Mouse (Mus musculus) B cell, adult 2 months (primary cell): Measurements from ENCODE around the gene Cep57l1.
A peak's percentile ranks its signal among the peaks of the same experiment; 100 is the strongest.
"Not testable (repeated sequence)": the region's sequence is repeated elsewhere in the genome, so short reads cannot be mapped to it uniquely, and the experiment has no call there.

Experiments
- DNase-seq, 2 experiments: peaks; one replicate each; pipeline ENCODE4 v3.0.0; 2022

Cep57l1 gene

DNA sequence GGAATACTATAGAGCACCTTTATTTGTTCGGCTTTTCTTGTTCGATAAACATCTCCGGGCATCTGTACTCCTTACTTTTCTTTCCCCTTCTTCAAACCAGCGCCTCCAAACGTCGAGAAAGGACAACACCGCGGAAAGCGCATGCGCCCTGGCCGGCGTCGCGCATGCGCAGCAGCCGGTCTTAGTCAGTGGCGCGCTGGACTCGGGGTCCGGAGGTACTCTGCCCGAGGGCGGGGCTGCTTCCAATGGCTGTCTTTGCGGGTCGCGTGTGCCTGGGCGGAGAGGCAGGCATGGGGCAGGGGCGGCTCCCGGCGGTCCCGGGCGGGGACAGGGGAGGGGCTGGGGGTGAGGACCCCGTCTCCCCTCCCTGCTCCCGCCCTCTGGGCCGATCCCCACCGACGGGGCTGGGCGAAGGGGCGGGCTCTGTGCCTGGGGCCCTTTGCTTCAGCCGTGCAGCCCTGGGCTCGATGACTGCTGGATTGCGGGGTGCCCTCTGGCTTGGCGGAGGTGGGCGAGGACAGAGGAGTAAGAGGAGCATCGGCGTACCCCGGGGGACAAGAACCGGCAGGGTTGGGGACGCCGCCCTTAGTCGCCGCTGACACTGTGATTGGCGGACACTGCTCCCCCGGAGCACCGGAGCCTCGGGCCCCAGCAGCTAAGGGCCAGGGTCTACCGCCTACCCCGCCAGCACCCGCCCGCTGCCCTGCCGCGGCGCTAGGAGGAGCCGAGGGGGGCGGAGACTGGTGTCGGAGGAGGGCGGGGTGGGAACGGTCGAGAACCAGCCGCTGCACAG is at the start of gene Cep57l1, which contains the start of gene Sesn1:
Gene Cep57l1, minus strand, starts transcription at position 101 of the 793 bp plus-strand sequence.
Gene Sesn1, plus strand, starts transcription at position 165 of the 793 bp plus-strand sequence.
- DNase-seq: peak; percentile 90 to 93

DNA sequence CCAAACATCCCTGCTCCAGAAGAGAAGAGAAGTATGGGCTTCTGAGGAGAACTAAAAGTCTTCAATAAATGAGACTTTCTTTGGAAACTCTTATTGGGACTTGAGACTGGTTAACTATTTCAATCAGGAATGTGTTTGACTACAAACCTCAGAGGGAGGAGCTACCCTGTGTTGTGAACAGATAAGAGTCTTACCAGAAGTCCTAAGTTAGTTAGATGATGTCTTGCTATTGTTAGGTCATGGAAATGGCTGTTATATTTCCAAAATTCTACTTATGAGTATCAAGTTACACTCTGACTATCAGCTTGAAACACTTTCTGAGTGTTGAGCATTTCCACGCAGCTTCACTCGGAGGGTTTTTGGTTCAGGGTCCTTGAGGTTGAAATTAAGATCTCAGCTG is 39.0 kb upstream of the Cep57l1 start:
- DNase-seq: no peak

DNA sequence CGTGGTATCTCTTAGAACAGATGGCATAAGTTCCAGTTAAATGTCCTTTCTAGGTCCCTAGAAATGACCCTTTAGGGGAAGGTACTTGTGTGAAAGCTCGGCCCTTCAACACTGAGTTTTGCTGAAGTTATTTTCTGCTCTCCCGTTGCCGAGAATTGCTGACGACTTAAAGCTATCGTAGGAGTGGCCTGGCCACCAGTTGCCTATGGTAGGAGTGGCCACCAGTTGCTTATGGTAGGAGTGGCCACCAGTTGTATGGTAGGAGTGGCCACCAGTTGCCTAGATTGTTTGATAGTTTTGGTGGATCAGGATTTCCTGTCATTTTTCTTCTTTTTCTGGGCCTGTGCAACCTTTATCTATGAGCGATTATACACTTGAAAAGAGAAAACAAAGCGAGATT is 38.1 kb upstream of the Cep57l1 start:
- DNase-seq: no peak

DNA sequence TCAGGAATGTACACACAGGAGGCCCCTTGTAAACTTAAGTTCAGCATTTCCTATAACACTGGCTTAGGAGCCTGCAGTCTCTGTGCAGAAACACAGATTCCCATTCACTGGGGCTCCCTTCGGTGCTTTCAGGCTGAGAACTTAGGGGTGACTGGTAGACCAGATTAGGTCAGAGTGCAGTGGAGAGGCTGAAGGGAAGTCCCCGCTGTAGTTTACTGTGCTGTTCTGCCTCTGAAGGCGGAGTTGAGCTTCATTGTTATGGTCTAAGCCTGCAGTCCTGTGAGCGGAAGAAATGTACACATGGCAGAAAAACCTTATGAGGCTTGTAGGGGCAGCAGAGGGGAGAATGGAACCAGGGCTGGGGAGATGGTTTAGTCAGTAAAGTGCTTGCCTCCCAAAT is 29.2 kb upstream of the Cep57l1 start:
- DNase-seq: peak; percentile 11 to 14

DNA sequence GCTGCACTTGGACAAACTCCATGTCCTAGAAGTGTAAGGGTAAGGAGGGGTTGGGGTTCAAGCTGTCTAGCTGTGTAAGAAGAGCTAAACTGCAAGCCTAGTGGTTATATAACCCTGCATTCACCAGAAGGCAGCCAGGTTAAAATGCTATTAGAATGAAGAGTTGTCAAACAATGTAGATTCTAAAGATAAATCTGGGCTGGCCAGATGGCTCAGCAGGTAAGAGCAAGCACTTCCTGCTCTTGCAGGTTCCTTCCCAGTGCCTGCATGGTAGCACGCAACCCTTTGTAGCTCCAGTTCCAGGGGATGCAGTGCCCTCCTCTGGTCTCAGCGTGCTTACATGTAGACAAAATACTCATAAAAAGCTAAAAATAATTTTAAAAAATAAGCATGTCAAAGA is 24.5 kb upstream of the Cep57l1 start:
- DNase-seq: no peak

DNA sequence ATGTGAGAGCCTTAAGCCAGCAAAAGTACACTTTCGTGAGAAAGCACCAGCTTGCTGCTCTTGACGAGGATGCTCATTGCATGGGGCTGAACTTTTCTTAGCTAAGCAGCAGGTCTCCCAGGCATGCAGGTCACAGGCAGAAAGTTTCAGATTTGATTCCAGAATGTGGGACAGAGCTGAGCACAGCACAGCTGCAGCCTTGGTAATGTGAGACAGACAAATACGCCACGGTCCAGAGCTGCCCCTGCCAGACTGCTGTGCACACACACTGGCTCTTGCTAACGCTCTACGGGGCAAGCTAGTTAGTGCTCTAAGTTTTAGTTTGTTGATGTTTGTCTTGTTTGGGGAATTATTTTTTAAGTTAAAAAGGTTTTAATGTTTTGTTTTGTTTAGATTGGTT is 22.5 kb upstream of the Cep57l1 start:
- no peak for DNase-seq

DNA sequence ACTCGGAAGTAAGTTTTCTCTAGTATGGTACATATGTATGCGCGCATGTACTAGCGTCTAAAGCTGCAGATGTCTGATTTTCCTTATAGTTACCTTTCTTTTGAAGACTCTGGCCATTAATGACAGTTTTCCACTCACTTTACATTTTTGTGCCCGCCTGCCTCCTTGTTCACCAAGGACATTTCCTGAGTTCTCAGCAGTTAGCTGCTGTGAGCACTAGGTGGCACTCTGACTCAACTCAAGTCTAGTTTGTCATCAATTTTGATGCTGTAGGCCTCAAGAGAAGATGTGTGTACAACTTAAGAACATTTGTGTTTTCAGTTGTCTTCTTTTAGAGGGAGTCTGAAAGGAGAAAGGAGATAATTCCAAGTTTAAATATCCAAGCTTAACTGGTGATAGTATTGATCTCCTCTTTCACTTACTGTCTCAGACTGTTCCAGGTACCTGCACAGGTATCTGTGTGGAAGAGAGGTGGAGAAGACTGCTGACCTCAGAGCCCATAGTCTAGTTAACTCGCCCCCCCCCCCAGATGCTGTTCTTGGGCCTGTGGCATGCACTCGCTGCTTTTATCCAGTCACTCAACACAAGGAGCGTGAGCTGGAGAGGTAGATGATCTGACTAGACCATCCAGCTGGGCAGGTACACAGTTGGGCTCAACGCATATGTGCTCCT is 21.3 kb upstream of the Cep57l1 start:
- peak; percentile 77 to 79 for DNase-seq

DNA sequence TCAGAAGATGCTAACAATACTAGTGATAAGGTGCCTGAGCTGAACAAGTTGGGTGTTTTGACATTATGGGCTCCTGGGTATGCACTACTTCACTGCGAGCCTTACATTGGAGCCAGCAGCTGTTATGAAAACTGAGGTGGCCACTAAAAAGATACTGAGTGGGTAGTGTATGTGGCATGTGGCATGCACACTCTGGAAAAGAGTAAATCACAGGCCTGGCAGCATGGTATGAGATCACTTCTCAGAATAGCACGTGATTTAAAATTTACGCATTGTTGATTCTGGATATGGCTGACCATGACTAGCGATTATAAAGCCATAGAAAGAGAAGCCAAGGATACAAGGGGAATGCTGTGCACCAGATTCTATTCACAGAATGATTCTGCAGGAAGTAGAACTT is 20.8 kb upstream of the Cep57l1 start:
- no peak for DNase-seq

DNA sequence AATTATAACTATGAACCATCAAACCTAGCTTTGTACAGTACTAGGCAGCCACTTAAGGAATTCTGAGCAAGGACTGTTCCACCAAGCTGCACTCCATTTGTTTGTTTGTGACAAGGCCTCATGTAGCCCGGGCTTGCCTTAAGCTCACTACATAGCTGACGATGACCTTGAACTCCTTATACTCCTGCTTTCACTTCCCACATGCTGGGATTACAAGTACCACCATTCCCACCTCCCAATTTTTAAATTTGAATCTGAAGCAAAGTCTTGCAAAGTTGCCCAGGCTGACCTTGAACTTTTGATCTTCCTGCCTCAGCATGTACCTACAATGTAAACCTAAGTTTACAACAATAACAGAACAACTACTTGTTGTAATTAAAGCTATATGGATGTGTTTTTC is 20.3 kb upstream of the Cep57l1 start:
- DNase-seq: no peak

DNA sequence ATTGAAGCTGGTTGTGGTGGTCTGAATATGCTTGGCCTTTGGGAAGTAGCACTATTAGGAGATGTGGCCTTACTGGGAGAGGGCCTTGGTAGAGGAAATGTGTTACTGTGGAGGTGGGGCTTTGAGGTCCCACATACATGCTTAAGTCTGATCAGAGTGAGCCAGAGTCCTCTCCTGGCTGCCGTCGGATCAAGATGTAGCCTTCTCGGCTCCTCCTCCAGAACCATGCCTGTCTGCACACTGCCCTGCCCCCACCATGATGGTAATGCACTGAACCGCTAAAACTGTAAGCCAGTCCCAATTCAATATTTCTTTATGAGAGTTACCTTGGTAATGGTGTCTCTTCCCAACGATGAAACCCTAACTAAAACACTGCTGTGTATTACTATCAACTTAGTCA is 19.5 kb upstream of the Cep57l1 start:
- no peak for DNase-seq

DNA sequence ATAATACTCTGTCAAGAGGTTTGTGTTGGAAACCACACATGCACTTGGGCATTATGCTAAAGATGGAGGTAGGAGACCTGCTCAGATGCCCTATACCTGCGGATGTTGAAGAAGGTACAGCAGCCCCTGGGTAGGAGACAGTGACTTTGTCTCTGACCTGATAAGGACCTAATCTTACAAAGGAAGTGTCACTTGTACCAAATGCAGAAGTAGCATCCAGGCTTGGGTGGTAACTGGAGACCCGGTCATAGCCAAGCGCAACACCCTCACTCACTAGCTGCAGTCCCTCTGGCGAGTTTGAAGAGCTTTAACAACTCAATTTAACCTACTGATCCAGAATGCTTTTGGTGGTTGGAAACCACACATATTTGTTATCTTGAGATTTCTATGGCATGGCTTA is 18.1 kb upstream of the Cep57l1 start:
- no peak for DNase-seq

DNA sequence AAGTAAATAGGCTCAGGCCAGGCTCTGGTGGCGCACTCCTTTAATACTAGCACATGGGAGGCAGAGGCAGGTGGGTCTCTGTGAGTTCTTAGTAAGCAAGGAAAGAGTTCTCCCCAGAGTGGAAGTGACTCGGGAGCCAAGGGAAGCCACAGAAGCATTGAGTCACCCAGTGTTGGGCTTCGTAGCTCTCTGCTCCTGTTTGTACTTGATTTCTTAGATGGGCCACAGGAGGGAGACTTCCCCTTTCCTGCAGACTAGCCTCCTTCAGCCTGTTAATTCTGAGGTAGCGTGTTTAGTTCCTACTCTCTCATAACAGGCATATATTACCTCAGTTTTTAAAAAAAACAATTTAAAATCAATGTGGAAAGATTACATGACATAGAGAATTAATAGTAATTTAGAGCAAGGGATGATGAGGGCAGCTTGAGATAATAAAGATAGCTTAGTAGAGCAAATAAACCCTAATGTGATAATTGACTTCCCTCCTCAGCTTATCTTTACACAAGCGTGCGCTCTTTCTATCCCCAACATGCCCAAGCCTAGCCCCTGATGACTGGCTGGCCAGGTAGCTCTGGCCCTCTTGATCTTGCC is 16.9 kb upstream of the Cep57l1 start:
- peak; percentile 17 to 26 for DNase-seq

DNA sequence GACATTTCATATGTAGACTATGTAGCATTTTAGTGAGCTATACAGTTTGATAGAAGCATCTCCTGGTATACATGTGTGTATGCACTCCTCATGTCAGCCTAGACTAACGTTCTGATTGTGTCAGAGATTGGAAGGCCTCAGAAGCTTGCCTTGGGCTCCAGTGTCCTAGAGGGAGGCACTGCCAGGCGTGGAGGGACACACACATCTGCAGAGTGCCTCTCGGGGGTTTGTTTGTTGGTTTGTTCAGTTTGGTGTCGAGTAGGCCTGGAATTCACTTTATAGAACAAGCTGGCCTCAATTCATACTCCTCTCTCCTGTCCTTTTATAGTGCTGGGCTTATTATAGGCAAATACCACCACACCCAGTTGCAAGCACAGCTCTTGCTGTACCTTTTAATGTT is 16.3 kb upstream of the Cep57l1 start:
- DNase-seq: no peak

DNA sequence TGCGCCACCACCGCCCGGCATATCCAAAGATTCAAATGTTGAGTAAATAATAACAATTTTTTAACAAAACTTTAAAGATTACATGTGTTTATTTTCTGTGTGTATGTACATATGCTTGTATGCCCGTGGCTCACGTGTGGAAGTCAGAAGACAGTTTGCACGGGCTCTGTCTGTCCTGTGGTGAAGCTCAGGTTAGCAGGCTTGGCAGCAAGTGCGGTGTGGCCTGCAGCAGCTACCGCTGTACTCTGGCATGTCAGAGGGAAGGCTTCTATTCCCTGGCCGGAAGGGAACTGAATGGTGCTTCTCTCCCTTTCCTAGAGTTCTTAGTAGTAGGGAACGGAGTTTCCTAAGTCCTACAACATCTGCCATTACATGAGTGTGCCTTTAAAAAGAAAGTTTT is 15.4 kb upstream of the Cep57l1 start:
- no peak for DNase-seq

DNA sequence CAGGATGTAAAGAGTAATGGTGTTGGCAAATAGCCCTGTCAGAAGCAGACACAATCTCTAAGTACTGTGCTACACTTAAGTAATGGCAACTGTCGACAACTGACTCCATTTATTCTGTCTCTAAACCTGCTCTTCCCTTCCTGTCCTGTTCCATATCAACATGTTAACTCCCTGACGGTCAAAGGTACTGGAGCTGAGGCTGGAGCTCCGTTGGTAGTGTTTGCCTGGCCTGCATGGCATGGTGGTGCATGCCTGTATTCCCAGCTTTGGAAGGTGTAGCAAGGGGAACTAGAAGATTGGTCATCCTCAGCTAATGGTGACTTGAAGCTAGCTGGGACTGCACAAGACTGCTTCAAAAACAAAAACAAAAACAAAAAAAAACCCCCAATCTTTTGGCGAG is 14.2 kb upstream of the Cep57l1 start:
- DNase-seq: no peak

DNA sequence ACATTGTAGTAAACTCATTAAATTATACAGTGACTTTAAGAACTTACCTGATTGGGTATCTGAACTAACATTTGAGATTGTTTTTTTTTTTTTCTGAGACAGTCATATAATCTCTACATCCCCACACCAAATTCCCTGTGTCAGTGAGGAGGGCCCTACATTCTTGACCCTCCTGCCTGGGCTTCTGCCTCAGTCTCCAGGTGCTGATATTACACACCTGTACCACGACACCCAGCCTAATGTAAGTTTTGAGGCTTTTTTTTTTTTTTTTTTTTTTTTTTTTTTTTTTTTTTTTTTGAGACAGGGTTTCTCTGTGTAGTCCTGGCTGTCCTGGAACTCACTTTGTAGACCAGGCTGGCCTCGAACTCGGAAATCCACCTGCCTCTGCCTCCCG is 13.6 kb upstream of the Cep57l1 start:
- DNase-seq: not testable (repeated sequence)

DNA sequence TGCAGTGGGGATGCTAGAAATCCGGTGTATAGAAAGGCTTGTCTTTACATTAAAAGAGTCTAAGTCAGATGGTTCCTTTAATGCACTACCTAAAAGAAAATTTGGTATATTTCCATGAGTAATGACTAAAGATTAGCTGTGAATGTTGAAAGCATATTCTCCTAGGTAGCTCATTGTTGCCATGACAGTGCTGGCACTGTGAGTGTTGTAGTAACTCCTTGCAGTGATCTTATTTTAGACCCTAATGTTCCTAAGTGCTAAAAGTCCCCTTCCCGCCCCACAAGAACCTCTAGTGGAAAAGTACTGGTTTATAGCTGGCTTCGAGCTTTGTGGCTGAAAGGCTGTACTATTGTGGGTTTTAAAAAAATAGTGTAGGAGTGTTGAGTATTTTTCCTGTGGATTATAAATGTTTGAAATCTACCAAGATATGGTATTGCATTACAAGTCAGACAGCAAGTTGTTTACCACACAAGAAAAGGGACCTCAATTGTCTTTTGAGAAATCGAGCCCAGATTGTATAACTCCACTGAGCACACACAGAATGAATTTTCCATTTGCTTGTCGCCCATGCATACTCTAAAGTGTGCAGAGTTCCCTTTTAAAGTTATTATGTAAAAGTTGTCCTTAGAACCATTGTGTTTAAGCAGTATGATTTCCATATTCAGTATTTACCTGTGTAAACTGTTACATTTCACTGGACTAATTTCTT is 13.1 kb upstream of the Cep57l1 start:
- DNase-seq: no peak

DNA sequence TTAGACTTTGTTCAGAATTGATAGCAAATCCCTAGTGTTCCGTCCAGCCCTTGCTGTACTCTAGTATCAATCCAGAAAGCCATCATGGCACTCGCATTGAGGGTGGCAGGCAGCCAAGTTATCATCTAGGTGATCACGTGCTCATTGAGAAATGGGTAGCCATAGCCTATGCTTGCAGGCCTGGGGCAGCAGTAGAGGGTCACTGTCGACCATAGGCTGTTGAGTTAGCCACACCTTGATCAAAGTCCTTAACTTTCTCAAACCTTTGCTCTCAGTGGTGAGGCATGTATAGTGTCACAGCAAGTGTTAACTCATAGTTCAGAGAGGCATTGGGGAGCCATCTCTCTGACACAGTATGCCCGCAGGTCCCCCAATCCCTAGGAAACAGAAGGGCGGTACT is 11.5 kb upstream of the Cep57l1 start:
- DNase-seq: no peak

DNA sequence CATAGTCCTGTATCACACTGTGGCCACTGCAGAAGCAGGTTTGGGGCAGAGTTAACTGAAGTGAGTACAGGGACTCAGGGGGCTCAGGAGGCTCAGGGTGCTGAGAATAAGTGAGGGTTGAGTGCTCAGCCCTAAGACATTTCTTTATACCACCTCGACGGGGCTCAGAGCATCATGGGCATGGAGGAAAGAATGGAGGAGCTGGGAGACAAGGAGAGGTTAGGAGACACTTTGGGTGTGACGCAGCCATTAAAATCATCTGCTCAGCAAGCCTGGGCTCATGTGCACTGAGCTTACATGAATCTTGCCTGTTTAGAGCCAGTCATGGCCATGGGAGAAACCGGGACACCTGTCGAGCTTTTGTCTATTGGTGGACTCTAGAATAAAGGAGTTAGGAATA is 10.7 kb upstream of the Cep57l1 start:
- DNase-seq: no peak

DNA sequence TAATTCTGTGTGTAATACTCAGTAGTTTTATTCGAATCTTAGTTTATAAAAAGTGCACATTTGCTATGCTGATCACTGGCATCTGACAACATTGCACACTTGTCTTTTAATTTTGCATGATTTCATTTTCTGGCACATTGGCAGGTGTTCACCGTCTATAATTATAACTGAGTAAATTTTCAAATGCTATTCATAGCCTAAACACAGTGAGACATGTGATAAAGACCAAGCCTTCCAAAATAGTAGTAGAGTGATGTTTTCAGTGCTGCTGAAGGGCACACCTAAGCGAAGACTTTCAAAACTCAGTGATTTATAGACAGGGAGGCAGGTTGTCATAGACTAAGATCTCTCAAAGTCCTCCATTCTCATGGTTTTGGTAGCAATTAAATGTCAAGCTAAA is 9.6 kb upstream of the Cep57l1 start:
- no peak for DNase-seq

DNA sequence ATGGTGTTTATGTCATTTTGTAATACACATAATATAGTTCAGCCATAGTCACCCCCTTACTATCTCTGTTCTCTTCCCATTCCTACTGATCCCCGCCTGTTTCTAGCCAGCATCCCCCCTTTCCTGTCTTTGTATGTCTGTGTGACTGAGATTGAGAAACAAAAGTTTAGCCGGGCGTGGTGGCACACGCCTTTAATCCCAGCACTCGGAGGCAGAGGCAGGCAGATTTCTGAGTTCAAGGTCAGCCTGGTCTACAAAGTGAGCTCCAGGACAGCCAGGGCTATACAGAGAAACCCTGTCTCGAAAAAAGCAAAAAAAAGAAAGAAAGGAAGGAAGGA is 9.0 kb upstream of the Cep57l1 start:
- not testable (repeated sequence) for DNase-seq

DNA sequence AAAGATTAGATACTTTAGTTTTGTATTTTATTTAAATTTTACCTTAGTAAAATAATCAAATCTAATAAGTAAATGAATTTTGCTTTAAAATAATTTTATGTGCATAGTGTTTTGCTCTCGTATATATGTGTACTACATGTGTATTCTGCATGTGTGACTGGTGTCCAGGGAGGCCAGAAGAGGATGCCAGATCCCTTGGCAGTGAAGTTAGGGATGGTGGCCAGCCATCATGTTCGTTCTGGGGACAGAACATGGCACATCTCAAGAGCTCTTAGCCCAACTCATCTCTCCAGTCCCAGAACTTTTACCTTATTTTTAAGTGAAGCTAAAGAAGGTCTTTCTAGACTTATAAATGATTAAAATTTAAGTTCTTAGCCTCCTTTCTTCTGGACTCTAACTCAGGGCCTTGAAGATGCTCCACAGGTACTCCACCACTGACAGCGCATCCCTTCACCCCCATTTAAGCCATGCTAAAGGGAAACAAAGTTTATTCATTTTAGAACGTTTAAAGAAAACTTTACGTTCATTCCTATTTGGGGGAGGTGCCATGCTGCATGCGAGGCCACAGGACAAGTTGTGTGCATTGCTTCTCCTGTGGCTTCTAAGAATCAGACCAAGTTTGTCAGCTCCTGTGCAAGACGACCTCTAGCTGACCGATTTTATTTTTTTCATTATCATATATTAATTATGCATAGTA is 8.5 kb upstream of the Cep57l1 start:
- no peak for DNase-seq

DNA sequence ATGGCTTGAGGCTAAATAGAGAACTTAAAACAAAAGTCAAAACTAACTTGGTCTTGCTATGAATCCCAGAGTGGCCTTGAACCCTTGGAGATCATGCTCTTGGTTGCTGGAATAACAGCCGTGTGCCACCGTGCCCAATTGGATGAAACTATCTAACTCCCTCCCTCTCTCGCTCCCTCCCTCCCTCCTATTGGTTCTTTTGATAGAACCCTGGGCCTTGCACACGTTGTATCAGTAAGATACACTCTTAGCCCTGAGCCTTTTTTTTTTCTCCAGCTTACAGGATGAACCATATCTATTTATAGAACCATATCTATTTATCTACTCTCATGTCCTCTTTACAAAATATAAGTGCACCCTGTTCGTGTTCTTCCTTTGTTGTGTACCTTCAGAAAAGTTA is 6.8 kb upstream of the Cep57l1 start:
- no peak for DNase-seq
